Mouse (Mus musculus): Measurements from ENCODE around the gene Actrt3. TPM values are rescaled to one million over a fixed set of nuclear protein-coding genes. Genes with fewer than 3 reads are reported as not detected.

Gene Actrt3
- polyA plus RNA-seq, 1 experiment from 2014 or later: 0.49 TPM

DNA sequence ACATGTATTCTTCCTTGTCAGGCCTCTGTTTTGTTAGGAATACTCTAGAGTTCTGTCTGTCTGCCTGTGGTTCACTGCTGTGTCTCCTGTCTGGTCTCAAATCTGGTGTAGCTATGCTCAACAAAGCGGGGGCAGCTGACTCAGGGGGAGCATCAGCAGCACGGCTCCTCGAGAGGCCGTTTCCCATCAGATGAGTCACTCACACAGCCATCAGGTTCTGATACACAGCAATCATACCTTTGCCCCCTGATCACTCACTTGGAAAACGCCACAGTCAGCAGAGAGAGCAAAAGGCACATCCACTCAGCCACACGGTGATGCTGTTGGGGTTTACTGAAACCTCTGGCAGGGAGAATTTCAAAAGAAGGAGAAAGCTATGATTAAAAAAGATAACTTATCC is 46.0 kb downstream of the Actrt3 start:
- H3K9ac ChIP-seq (ENCODE audit: low read depth, low read length): no peak overlapping the region
- no peak for DNase-seq (ENCODE audit: low spot score)
- H3K4me2 ChIP-seq (replicated peaks; ENCODE audit: low read depth, low read length): no peak overlapping the region
- no peak overlapping the region for H3K27ac ChIP-seq (ENCODE audit: low read depth, low read length)
- no peak overlapping the region for H3K4me3 ChIP-seq (ENCODE audit: low read depth, low read length)
- ATAC-seq (ENCODE audit: low FRiP score): no peak
- no peaks in the 10 kb centered on the region for H3K36me3 ChIP-seq (ENCODE audit: control insufficient read depth, insufficient read depth, low read length)
- 63% methylated on average over 6 of the region's 6 CpGs for WGBS
- H3K27me3 ChIP-seq (ENCODE audit: control insufficient read depth, insufficient read depth, low read length): no peaks in the 10 kb centered on the region
- H3K9me3 ChIP-seq (ENCODE audit: control insufficient read depth, low read length): no peaks in the 10 kb centered on the region
- no peaks in the 10 kb centered on the region for H3K4me1 ChIP-seq (replicated peaks; ENCODE audit: control insufficient read depth, insufficient read depth, low read length)

- WGBS: 62% methylated on average over 2 of the region's 2 CpGs
- Histone ChIP-seq H3K27me3 (ENCODE audit: control insufficient read depth, insufficient read depth, low read length) (no peaks in the 10 kb centered on the region), H3K27ac (ENCODE audit: low read depth, low read length) (no peak overlapping the region), H3K4me2 (replicated peaks; ENCODE audit: low read depth, low read length) (no peak overlapping the region), H3K36me3 (ENCODE audit: control insufficient read depth, insufficient read depth, low read length) (no peaks in the 10 kb centered on the region), H3K9me3 (ENCODE audit: control insufficient read depth, low read length) (no peaks in the 10 kb centered on the region), H3K9ac (ENCODE audit: low read depth, low read length) (no peak overlapping the region), H3K4me1 (replicated peaks; ENCODE audit: control insufficient read depth, insufficient read depth, low read length) (no peaks in the 10 kb centered on the region), H3K4me3 (ENCODE audit: low read depth, low read length) (no peak overlapping the region)
- no peak for ATAC-seq (ENCODE audit: low FRiP score)
- DNase-seq (ENCODE audit: low spot score): peak; percentile 14
These were observed 49.5 kb downstream of the Actrt3 start for GRCm38 (mm10) chr3:30550218-30550617.

- no peak for ATAC-seq (ENCODE audit: low FRiP score)
- no peak for DNase-seq (ENCODE audit: low spot score)
- no peaks in the 10 kb centered on the region for H3K36me3 ChIP-seq (ENCODE audit: control insufficient read depth, insufficient read depth, low read length)
- H3K9me3 ChIP-seq (ENCODE audit: control insufficient read depth, low read length): no peaks in the 10 kb centered on the region
- H3K4me1 ChIP-seq (replicated peaks; ENCODE audit: control insufficient read depth, insufficient read depth, low read length): no peaks in the 10 kb centered on the region
- no peaks in the 10 kb centered on the region for H3K27me3 ChIP-seq (ENCODE audit: control insufficient read depth, insufficient read depth, low read length)
- H3K9ac ChIP-seq (ENCODE audit: low read depth, low read length): no peak overlapping the region
- H3K4me2 ChIP-seq (replicated peaks; ENCODE audit: low read depth, low read length): no peak overlapping the region
- 83% methylated on average over 7 of the region's 7 CpGs for WGBS
- H3K27ac ChIP-seq (ENCODE audit: low read depth, low read length): no peak overlapping the region
- H3K4me3 ChIP-seq (ENCODE audit: low read depth, low read length): no peak overlapping the region
These were observed 50.8 kb downstream of the Actrt3 start for GRCm38 (mm10) chr3:30548928-30549327.

DNA sequence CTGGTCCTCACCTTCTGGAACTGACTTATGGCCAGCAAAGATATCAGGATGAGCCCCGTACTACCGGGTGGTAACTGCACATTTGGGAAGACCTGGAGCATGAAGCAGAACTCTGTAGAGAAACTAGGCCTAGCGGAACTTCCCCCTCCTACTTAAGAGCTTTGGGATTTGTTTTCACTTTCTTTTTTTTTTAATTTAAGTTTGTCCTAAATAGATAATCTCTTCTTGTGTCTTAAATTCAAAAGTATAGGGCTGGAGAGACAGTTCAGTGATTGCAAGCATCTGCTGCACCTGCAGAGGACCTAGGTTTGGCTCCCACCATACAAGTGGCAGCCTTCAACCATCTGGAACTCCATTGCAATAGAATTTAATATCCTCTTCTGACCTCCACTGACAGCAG is 51.8 kb downstream of the Actrt3 start, which contains the start of gene Mecom:
Mecom (minus strand) TSS at position 101 of the 400 bp plus-strand sequence.
- Histone ChIP-seq H3K27ac (ENCODE audit: low read depth, low read length) (no peak within 1 kb of the TSS), H3K4me3 (ENCODE audit: low read depth, low read length) (no peak within 1 kb of the TSS), H3K4me1 (replicated peaks; ENCODE audit: control insufficient read depth, insufficient read depth, low read length) (no peaks in the 10 kb centered on the region), H3K36me3 (ENCODE audit: control insufficient read depth, insufficient read depth, low read length) (no peaks in the 10 kb centered on the region), H3K9me3 (ENCODE audit: control insufficient read depth, low read length) (no peaks in the 10 kb centered on the region), H3K27me3 (ENCODE audit: control insufficient read depth, insufficient read depth, low read length) (no peaks in the 10 kb centered on the region), H3K4me2 (replicated peaks; ENCODE audit: low read depth, low read length) (no peak within 1 kb of the TSS), H3K9ac (ENCODE audit: low read depth, low read length) (no peak within 1 kb of the TSS)
- ATAC-seq (ENCODE audit: low FRiP score) (no peak), DNase-seq (ENCODE audit: low spot score) (no peak)
- WGBS: 93% methylated on average over 3 of the region's 3 CpGs

Other genes with a start within 250 kb of the Actrt3 start
- 40.2 and 44.3 TPM in 2 replicates for gene Mecom, start 51.9 kb downstream of the Actrt3 start, polyA plus RNA-seq (2014; fragmentation: Nextera tagmentation; extraction: Ambion mirVana)
- 35.9 and 36.1 TPM in 2 replicates for gene Mynn, start 2.1 kb upstream of the Actrt3 start, polyA plus RNA-seq (2014; fragmentation: Nextera tagmentation; extraction: Ambion mirVana)
- not detected in 2 replicates for gene Lrriq4, start 44.6 kb upstream of the Actrt3 start, polyA plus RNA-seq (2014; fragmentation: Nextera tagmentation; extraction: Ambion mirVana)
- 2.9 and 4.1 TPM in 2 replicates for gene Lrrc34, start 47.9 kb upstream of the Actrt3 start, polyA plus RNA-seq (2014; fragmentation: Nextera tagmentation; extraction: Ambion mirVana)
- not detected in 2 replicates for gene Lrrc31, start 99.9 kb upstream of the Actrt3 start, polyA plus RNA-seq (2014; fragmentation: Nextera tagmentation; extraction: Ambion mirVana)
- not detected in 2 replicates for gene Samd7, start 146.4 kb upstream of the Actrt3 start, polyA plus RNA-seq (2014; fragmentation: Nextera tagmentation; extraction: Ambion mirVana)
- gene Sec62, start 192.9 kb upstream of the Actrt3 start, polyA plus RNA-seq (2014; fragmentation: Nextera tagmentation; extraction: Ambion mirVana): 64.3 and 71.5 TPM in 2 replicates

Data from hindbrain, embryonic 11.5 days (tissue).